Mouse (Mus musculus): ENCODE data around the gene Gm10220. TPM values are rescaled to one million over a fixed set of nuclear protein-coding genes. Genes with fewer than 3 reads are reported as not detected.

Gene Gm10220
- polyA plus RNA-seq, 1 experiment: not detected

- H3K27ac ChIP-seq (ENCODE audit: insufficient read depth, low read length): no peak overlapping the region
- H3K4me1 ChIP-seq (ENCODE audit: control insufficient read depth, insufficient read depth, insufficient read length): no peaks in the 10 kb centered on the region
- H3K36me3 ChIP-seq (ENCODE audit: control insufficient read depth, insufficient read depth, low read length): no peaks in the 10 kb centered on the region
- DNase-seq (ENCODE audit: low read depth in 1 of 2, low spot score in 2 of 2): no peak
- WGBS: 87% methylated on average over 24 of the region's 24 CpGs
- no peak for TF ChIP-seq POLR2A (IDR thresholded peaks at IDR 0.05; ENCODE audit: low read depth, low read length)
- no peak for TF ChIP-seq CTCF (IDR thresholded peaks at IDR 0.05; ENCODE audit: extremely low read depth, insufficient read depth, insufficient read length, insufficient replicate concordance)
- no peaks in the 10 kb centered on the region for H3K27me3 ChIP-seq (ENCODE audit: control insufficient read depth, insufficient read depth, low read length)
- H3K4me3 ChIP-seq (ENCODE audit: extremely low read depth, insufficient read depth, insufficient read length): no peak overlapping the region
Observed at GRCm38 (mm10) chr5:26070716-26071115, 50.5 kb downstream of the Gm10220 start.

Other genes starting within 250 kb of the Gm10220 start
- gene Gm21663, start 179.0 kb downstream of the Gm10220 start, polyA plus RNA-seq (2012; rRNA removed): not detected in 2 replicates
- not detected in 2 replicates for gene Gm21671, start 167.0 kb downstream of the Gm10220 start, polyA plus RNA-seq (2012; rRNA removed)
- gene Gm21680, start 148.8 kb downstream of the Gm10220 start, polyA plus RNA-seq (2012; rRNA removed): not detected in 2 replicates
- not detected in 2 replicates for gene Gm21698, start 132.8 kb downstream of the Gm10220 start, polyA plus RNA-seq (2012; rRNA removed)
- gene Gm1979, start 116.6 kb downstream of the Gm10220 start, polyA plus RNA-seq (2012; rRNA removed): not detected in 2 replicates
- not detected in 2 replicates for gene Gm5862, start 98.5 kb downstream of the Gm10220 start, polyA plus RNA-seq (2012; rRNA removed)
- not detected in 2 replicates for gene Speer4a, start 81.9 kb downstream of the Gm10220 start, polyA plus RNA-seq (2012; rRNA removed)
- not detected in 2 replicates for gene Gm7347, start 62.8 kb downstream of the Gm10220 start, polyA plus RNA-seq (2012; rRNA removed)
- not detected in 2 replicates for gene Gm10471, start 32.1 kb downstream of the Gm10220 start, polyA plus RNA-seq (2012; rRNA removed)
- not detected in 2 replicates for gene 5031410I06Rik, start 16.1 kb downstream of the Gm10220 start, polyA plus RNA-seq (2012; rRNA removed)
- not detected in 2 replicates for gene Gm7361, start 136.3 kb upstream of the Gm10220 start, polyA plus RNA-seq (2012; rRNA removed)